Mouse (Mus musculus): ENCODE measurements around the gene Kcnn3. TPM values are rescaled to one million over a fixed set of nuclear protein-coding genes. Genes with fewer than 3 reads are reported as not detected.

Gene Kcnn3
- total RNA-seq, 1 experiment, result 0.13 TPM

DNA sequence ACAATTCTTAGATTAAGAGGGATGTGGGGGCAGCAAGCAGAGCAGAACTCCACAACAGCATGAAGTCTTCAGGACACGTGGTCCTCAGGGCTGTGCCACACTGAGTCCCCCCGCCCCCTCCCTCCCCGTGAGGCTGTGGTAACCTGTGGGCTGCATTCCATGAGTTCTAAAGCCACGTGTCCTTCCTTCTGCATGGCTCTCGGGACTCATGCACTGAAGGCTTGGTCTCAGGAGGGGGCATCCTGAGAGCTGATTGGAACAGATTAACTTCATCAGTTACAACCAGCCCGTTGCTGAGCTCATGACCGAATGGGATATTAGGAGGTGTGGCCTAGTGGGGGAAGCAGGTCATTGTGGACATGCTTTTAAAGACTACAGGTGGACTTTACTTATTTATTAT lies 20.3 kb upstream of the Kcnn3 start:
- in situ Hi-C loops (cut with MboI; ENCODE audit: low sequenced_read_pairs in 2 of 2, unreplicated experiment in 2 of 2), result loop anchor here in 1 of 2 experiments (10.0 kb wide), 1 partner anchor 365 kb away; no protein-coding TSS in a partner anchor
- Histone ChIP-seq H3K27ac (ENCODE audit: insufficient read depth, low read depth, low read length, poor library complexity, severe bottlenecking) (no peak overlapping the region), H3K9ac (ENCODE audit: insufficient read depth, low read depth, low read length, poor library complexity, severe bottlenecking) (no peak overlapping the region), H3K36me3 (ENCODE audit: control insufficient read depth, insufficient read depth, low read length, poor library complexity, severe bottlenecking) (no peaks in the 10 kb centered on the region), H3K4me3 (ENCODE audit: insufficient read depth in 1 of 2, low read depth in 1 of 2, low read length in 2 of 2, poor library complexity in 1 of 2, severe bottlenecking in 1 of 2) (no peak overlapping the region), H3K9me3 (ENCODE audit: control insufficient read depth, insufficient read depth, low read depth, low read length) (no peaks in the 10 kb centered on the region), H3K4me1 (ENCODE audit: control insufficient read depth in 2 of 2, insufficient read depth in 2 of 2, low read length in 2 of 2, poor library complexity in 1 of 2) (peaks cover 0 to 2% of the 10 kb centered on the region in 2 experiments; a peak in 1 of 4 replicates)
- no peak for DNase-seq (ENCODE audit: low read depth, low spot score)
- TF ChIP-seq MAFK (IDR thresholded peaks at IDR 0.05; ENCODE audit: insufficient read depth, low read depth, low read length) (no peak), HCFC1 (IDR thresholded peaks at IDR 0.05; ENCODE audit: borderline replicate concordance, insufficient read depth, low read length) (no peak), ZC3H11A (IDR thresholded peaks at IDR 0.05; ENCODE audit: borderline replicate concordance, low read depth, low read length) (no peak), ZNF384 (IDR thresholded peaks at IDR 0.05; ENCODE audit: low read depth, low read length) (no peak), CHD2 (IDR thresholded peaks at IDR 0.05; ENCODE audit: low read depth, low read length) (no peak)

DNA sequence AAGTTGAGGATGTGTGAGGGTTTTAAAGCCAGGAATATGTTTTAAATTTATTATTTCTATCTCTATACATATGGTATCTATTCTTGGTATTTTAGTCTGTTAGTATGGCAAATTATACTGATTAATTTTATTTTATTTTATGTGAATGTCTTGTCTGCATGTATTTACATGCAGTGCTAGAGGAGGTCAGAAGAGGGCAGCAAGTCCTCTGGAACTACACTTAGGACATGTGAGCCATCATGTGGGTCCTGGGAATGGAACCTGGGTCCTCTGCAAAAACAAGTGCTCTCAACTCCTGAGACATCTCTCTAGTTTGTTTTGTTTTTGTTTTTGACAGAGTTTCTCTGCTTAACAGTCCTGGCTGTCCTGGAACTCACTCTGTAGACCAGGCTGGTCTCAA lies 18.5 kb upstream of the Kcnn3 start:
- no peak for DNase-seq (ENCODE audit: low read depth, low spot score)
- no peak overlapping the region for H3K9ac ChIP-seq (ENCODE audit: insufficient read depth, low read depth, low read length, poor library complexity, severe bottlenecking)
- H3K4me3 ChIP-seq (ENCODE audit: insufficient read depth in 1 of 2, low read depth in 1 of 2, low read length in 2 of 2, poor library complexity in 1 of 2, severe bottlenecking in 1 of 2), result no peak overlapping the region
- no peaks in the 10 kb centered on the region for H3K9me3 ChIP-seq (ENCODE audit: control insufficient read depth, insufficient read depth, low read depth, low read length)
- H3K4me1 ChIP-seq (ENCODE audit: control insufficient read depth in 2 of 2, insufficient read depth in 2 of 2, low read length in 2 of 2, poor library complexity in 1 of 2), result peaks cover 0 to 2% of the 10 kb centered on the region in 2 experiments; a peak in 1 of 4 replicates
- in situ Hi-C loops (cut with MboI; ENCODE audit: low sequenced_read_pairs in 2 of 2, unreplicated experiment in 2 of 2), result loop anchor here in 1 of 2 experiments (10.0 kb wide), 1 partner anchor 363 kb away; no protein-coding TSS in a partner anchor
- H3K27ac ChIP-seq (ENCODE audit: insufficient read depth, low read depth, low read length, poor library complexity, severe bottlenecking), result no peak overlapping the region
- no peaks in the 10 kb centered on the region for H3K36me3 ChIP-seq (ENCODE audit: control insufficient read depth, insufficient read depth, low read length, poor library complexity, severe bottlenecking)
- TF ChIP-seq HCFC1 (IDR thresholded peaks at IDR 0.05; ENCODE audit: borderline replicate concordance, insufficient read depth, low read length), result no peak
- no peak for TF ChIP-seq ZC3H11A (IDR thresholded peaks at IDR 0.05; ENCODE audit: borderline replicate concordance, low read depth, low read length)
- no peak for TF ChIP-seq ZNF384 (IDR thresholded peaks at IDR 0.05; ENCODE audit: low read depth, low read length)
- TF ChIP-seq MAFK (IDR thresholded peaks at IDR 0.05; ENCODE audit: insufficient read depth, low read depth, low read length), result no peak
- TF ChIP-seq CHD2 (IDR thresholded peaks at IDR 0.05; ENCODE audit: low read depth, low read length), result no peak

DNA sequence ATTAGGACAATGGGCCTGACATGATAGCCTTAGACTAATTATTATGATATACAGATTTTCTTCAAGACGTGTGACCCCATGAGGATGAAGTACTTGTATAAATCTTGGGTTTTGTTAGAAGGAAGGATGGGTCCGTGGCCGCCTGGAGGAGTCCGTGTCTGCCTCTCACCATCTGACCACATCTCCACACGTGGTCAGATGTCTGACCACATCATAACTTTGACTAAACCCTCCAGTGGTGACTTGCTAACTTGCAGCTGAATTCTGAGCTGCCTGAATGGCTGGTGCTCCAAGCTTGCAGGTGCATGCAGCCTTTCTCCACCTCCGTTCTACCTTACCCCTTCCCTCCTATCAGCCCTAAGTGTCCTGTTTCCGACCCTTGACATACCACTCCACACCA lies 17.4 kb upstream of the Kcnn3 start:
- in situ Hi-C loops (cut with MboI; ENCODE audit: low sequenced_read_pairs in 2 of 2, unreplicated experiment in 2 of 2), result loop anchor here in 1 of 2 experiments (10.0 kb wide), 1 partner anchor 362 kb away; no protein-coding TSS in a partner anchor
- DNase-seq (ENCODE audit: low read depth, low spot score), result no peak
- Histone ChIP-seq H3K36me3 (ENCODE audit: control insufficient read depth, insufficient read depth, low read length, poor library complexity, severe bottlenecking) (no peaks in the 10 kb centered on the region), H3K9ac (ENCODE audit: insufficient read depth, low read depth, low read length, poor library complexity, severe bottlenecking) (no peak overlapping the region), H3K4me3 (ENCODE audit: insufficient read depth in 1 of 2, low read depth in 1 of 2, low read length in 2 of 2, poor library complexity in 1 of 2, severe bottlenecking in 1 of 2) (no peak overlapping the region), H3K4me1 (ENCODE audit: control insufficient read depth in 2 of 2, insufficient read depth in 2 of 2, low read length in 2 of 2, poor library complexity in 1 of 2) (peaks cover 0 to 2% of the 10 kb centered on the region in 2 experiments; a peak in 1 of 4 replicates), H3K27ac (ENCODE audit: insufficient read depth, low read depth, low read length, poor library complexity, severe bottlenecking) (no peak overlapping the region), H3K9me3 (ENCODE audit: control insufficient read depth, insufficient read depth, low read depth, low read length) (no peaks in the 10 kb centered on the region)
- TF ChIP-seq ZC3H11A (IDR thresholded peaks at IDR 0.05; ENCODE audit: borderline replicate concordance, low read depth, low read length) (no peak), MAFK (IDR thresholded peaks at IDR 0.05; ENCODE audit: insufficient read depth, low read depth, low read length) (no peak)

DNA sequence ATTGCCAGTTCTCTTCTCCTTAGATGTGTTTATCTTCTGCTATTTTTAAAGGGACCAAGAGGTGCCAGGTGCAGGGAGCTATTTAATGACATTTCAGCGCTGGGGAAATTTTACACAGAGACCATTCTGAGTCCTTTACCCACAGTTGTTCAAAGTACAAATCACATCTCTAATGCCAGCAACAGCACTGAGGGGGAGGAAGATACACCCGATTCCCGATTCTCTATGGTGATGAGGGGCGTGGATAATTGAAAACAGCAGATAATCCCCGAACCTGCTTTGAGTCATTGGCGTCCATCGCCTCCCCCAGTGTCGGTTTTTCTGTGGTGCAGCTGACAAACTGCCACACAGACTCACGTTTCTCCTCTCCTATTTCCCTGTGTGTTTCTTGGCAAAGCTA lies 11.9 kb upstream of the Kcnn3 start:
- no peaks in the 10 kb centered on the region; a peak in 1 of 4 replicates for H3K4me1 ChIP-seq (ENCODE audit: control insufficient read depth in 2 of 2, insufficient read depth in 2 of 2, low read length in 2 of 2, poor library complexity in 1 of 2)
- H3K27ac ChIP-seq (ENCODE audit: insufficient read depth, low read depth, low read length, poor library complexity, severe bottlenecking), result no peak overlapping the region
- H3K9ac ChIP-seq (ENCODE audit: insufficient read depth, low read depth, low read length, poor library complexity, severe bottlenecking), result no peak overlapping the region
- no peaks in the 10 kb centered on the region for H3K9me3 ChIP-seq (ENCODE audit: control insufficient read depth, insufficient read depth, low read depth, low read length)
- in situ Hi-C loops (cut with MboI; ENCODE audit: low sequenced_read_pairs in 2 of 2, unreplicated experiment in 2 of 2), result loop anchor here in 1 of 2 experiments (10.0 kb wide), 1 partner anchor 357 kb away; no protein-coding TSS in a partner anchor
- DNase-seq (ENCODE audit: low read depth, low spot score), result no peak
- no peak overlapping the region for H3K4me3 ChIP-seq (ENCODE audit: insufficient read depth in 1 of 2, low read depth in 1 of 2, low read length in 2 of 2, poor library complexity in 1 of 2, severe bottlenecking in 1 of 2)
- TF ChIP-seq CHD2 (IDR thresholded peaks at IDR 0.05; ENCODE audit: low read depth, low read length) (no peak), MAFK (IDR thresholded peaks at IDR 0.05; ENCODE audit: insufficient read depth, low read depth, low read length) (no peak), ZNF384 (IDR thresholded peaks at IDR 0.05; ENCODE audit: low read depth, low read length) (no peak), ZC3H11A (IDR thresholded peaks at IDR 0.05; ENCODE audit: borderline replicate concordance, low read depth, low read length) (no peak), HCFC1 (IDR thresholded peaks at IDR 0.05; ENCODE audit: borderline replicate concordance, insufficient read depth, low read length) (no peak)
- H3K36me3 ChIP-seq (ENCODE audit: control insufficient read depth, insufficient read depth, low read length, poor library complexity, severe bottlenecking), result no peaks in the 10 kb centered on the region

DNA sequence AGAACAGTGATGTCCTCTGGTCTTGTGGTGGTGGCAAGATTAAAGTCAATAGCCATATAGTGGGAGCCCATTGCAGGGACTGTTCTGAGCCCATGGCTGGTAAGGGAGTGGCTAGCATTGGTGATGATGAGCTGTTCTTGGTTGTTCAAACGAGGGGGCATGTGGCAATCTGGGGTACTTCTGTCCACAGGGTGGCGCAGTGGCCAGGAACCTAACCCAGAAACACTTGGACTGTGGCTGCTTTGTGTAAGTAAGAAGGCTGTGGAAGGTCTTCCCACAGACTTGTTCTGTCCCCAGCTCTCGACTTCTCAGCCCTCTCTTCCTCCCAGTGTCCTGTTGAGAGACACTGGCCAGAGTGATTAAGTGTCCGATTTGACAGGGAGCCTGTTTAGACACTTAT lies 9.0 kb upstream of the Kcnn3 start:
- Histone ChIP-seq H3K9ac (ENCODE audit: insufficient read depth, low read depth, low read length, poor library complexity, severe bottlenecking) (no peak overlapping the region), H3K9me3 (ENCODE audit: control insufficient read depth, insufficient read depth, low read depth, low read length) (no peaks in the 10 kb centered on the region), H3K27ac (ENCODE audit: insufficient read depth, low read depth, low read length, poor library complexity, severe bottlenecking) (no peak overlapping the region), H3K4me3 (ENCODE audit: insufficient read depth in 1 of 2, low read depth in 1 of 2, low read length in 2 of 2, poor library complexity in 1 of 2, severe bottlenecking in 1 of 2) (no peak overlapping the region), H3K4me1 (ENCODE audit: control insufficient read depth in 2 of 2, insufficient read depth in 2 of 2, low read length in 2 of 2, poor library complexity in 1 of 2) (no peaks in the 10 kb centered on the region), H3K36me3 (ENCODE audit: control insufficient read depth, insufficient read depth, low read length, poor library complexity, severe bottlenecking) (no peaks in the 10 kb centered on the region)
- no peak for DNase-seq (ENCODE audit: low read depth, low spot score)
- in situ Hi-C loops (cut with MboI; ENCODE audit: low sequenced_read_pairs in 2 of 2, unreplicated experiment in 2 of 2), result loop anchor here in 1 of 2 experiments (10.0 kb wide), 1 partner anchor 254 kb away; the partner anchor contains the start of gene Chrnb2
- no peak for TF ChIP-seq CHD2 (IDR thresholded peaks at IDR 0.05; ENCODE audit: low read depth, low read length)
- TF ChIP-seq ZC3H11A (IDR thresholded peaks at IDR 0.05; ENCODE audit: borderline replicate concordance, low read depth, low read length), result peak; percentile 24; the same call in 1 of the 2 replicates
